Mouse (Mus musculus) liver, embryonic 14.5 days (tissue): ENCODE measurements around the gene Itgb7.

Experiments
- CTCF ChIP-seq: IDR thresholded peaks from 2 replicates; pipeline ENCODE4 v1.5.1; 2016; ENCODE audit warnings: antibody characterized with exemption, low read depth, control low read depth
- EP300 ChIP-seq: IDR thresholded peaks from 2 replicates; pipeline ENCODE4 v1.6.1; 2016; ENCODE audit warnings: antibody characterized with exemption, low read depth

DNA sequence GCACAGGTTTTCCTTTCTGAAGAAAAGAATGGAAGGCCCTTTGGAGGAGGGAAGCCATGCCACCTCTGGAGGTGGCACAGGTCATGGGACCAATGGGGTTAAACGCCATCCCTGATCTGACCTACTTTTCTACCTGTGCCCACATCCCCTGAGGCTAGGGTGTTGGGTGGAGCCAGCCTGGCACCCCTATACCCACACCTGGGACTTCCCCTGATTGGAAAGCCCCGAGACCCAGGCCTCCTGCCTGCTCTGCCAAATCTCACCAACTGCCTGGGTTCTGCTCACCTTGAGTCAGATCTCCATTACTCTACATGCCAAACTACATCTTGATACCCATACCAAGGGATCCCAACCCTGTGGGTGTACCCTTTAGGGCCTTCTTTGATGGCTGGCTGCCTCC, 31.3 kb upstream of the Itgb7 start:
- TF ChIP-seq CTCF, result no peak
- no peak for TF ChIP-seq EP300
